Mouse (Mus musculus) hindbrain, embryonic 12.5 days (tissue): ENCODE data around the gene Dyrk1a. TPM values are rescaled to one million over a fixed set of nuclear protein-coding genes. Genes with fewer than 3 reads are reported as not detected.

Source experiments
- ATAC-seq: fragments of 200-750 bp; cut with Nextera tagmentation; 2 replicates; pipeline ENCODE4 v1.8.0; 2017; ENCODE audit warnings: moderate TSS enrichment; ENCODE audit not compliant: low FRiP score
- H3K27ac ChIP-seq: fragments of 300-500 bp; sonication (generic); 2 replicates; pipeline ENCODE4 v1.5.1; 2016; ENCODE audit warnings: mild to moderate bottlenecking
- H3K27me3 ChIP-seq: fragments of 300-500 bp; sonication (generic); 2 replicates; pipeline ENCODE4 v1.6.1; 2016; ENCODE audit warnings: mild to moderate bottlenecking
- H3K36me3 ChIP-seq: fragments of 300-500 bp; sonication (generic); 2 replicates; pipeline ENCODE4 v1.6.1; 2016; ENCODE audit warnings: mild to moderate bottlenecking
- H3K4me1 ChIP-seq: fragments of 300-500 bp; sonication (generic); 2 replicates; pipeline ENCODE4 v1.6.1; 2016
- H3K4me2 ChIP-seq: fragments of 300-500 bp; sonication (generic); replicated peaks from 2 replicates; pipeline ENCODE4 v1.6.1; 2016; ENCODE audit warnings: mild to moderate bottlenecking
- H3K4me3 ChIP-seq: fragments of 300-500 bp; sonication (generic); 2 replicates; pipeline ENCODE4 v1.5.1; 2016; ENCODE audit warnings: mild to moderate bottlenecking
- H3K9ac ChIP-seq: fragments of 300-500 bp; sonication (generic); 2 replicates; pipeline ENCODE4 v1.6.1; 2016; ENCODE audit warnings: mild to moderate bottlenecking, moderate library complexity
- H3K9me3 ChIP-seq: fragments of 300-500 bp; sonication (generic); replicated peaks from 2 replicates; pipeline ENCODE4 v1.6.1; 2016; ENCODE audit warnings: mild to moderate bottlenecking
- WGBS: fragments of 180-500 bp; shearing (Covaris S2); methylation state at CpG from one replicate; pipeline ENCODE4 v1.1.7; 2016; 5-methylcytosine and 5-hydroxymethylcytosine counted together
- polyA plus RNA-seq: library from polyadenylated mRNA; unstranded; fragments of >200 nt; fragmentation: Nextera tagmentation; extraction: Ambion mirVana; gene quantifications from 2 replicates; pipeline ENCODE4 v1.2.1, GENCODE M21; 2016

Dyrk1a gene
- polyA plus RNA-seq, 1 experiment from 2014 or later: 9.9 TPM

DNA sequence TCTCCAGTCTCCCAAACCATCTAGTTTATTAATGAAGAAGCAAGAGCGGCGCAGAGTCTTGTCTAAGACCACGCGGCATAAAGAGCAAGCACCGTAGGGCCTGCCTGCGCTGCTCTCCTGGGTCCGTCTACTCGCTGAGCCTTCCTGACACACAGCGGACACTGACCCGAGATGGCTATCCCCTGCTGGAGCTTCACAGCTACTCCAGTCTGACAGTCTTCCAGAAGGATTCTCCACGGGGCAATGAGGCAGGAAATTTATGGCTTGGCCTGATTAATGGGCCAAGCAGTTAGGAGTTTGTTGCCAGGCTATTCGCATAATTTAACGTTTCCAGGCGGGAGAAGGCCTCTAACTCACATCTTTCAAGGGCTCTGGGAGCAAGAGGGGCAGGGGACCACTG, 144.7 kb downstream of the Dyrk1a start:
- Histone ChIP-seq H3K4me3 (no peak overlapping the region), H3K9me3 (0 out of 2 replicates have a peak, but pooled peaks cover 9% of the 10 kb centered on the region), H3K4me1 (peaks cover 10% of the 10 kb centered on the region; the same call in 1 of the 2 replicates), H3K27ac (no peak overlapping the region), H3K9ac (no peak overlapping the region), H3K4me2 (no peak overlapping the region), H3K27me3 (no peaks in the 10 kb centered on the region), H3K36me3 (no peaks in the 10 kb centered on the region)
- peak; percentile 38; the same call in 1 of the 2 replicates for ATAC-seq
- WGBS: 57% methylated on average over 14 of the region's 14 CpGs

DNA sequence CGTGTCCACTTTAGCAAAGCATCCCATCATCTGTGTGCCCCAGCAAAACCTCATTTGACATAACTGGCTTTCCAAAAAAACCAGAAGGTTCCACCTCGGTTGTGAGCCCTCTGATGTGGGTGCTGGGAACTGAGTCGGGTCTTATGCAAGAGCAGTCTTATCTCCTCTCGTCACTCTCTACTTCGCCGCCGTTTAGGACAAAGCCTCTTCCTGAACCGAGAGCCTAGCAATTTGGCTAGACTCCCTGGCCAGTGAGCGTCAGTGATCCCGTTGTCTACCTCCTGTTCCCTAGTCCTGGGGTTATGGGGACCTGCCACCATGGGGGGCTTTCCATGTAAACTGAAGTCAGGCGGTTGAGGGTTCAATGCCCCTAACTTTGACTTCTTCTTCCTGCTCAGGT, 147.2 kb downstream of the Dyrk1a start:
- ATAC-seq: no peak
- Histone ChIP-seq H3K4me1 (peaks cover 10% of the 10 kb centered on the region; the same call in 1 of the 2 replicates), H3K36me3 (no peaks in the 10 kb centered on the region), H3K9ac (no peak overlapping the region), H3K9me3 (0 out of 2 replicates have a peak, but pooled peaks cover 9% of the 10 kb centered on the region), H3K27me3 (no peaks in the 10 kb centered on the region; the same call in 1 of the 2 replicates), H3K4me3 (no peak overlapping the region), H3K4me2 (no peak overlapping the region), H3K27ac (no peak overlapping the region)
- 94% methylated on average over 11 of the region's 11 CpGs for WGBS

DNA sequence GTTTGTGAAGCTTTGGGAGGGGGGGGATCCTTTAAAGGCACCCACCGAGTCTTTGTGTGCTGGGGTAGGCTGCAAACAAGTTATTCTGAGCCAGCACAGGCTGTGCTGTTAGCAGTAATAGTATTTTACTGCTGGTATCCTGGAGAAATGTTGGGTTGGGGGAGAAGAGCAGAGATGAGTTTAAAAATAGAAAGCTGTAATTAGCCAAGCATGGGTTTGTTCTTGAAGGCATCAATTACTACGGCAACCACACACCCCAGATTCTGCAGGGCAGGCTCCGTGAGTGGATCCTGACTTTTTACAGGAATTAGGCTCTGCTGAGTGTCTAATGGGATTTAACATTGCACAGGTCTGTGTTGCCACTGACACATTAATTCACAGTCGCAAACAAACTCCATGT, 149.1 kb downstream of the Dyrk1a start:
- Histone ChIP-seq H3K36me3 (no peaks in the 10 kb centered on the region), H3K27me3 (no peaks in the 10 kb centered on the region; the same call in 1 of the 2 replicates), H3K27ac (no peak overlapping the region), H3K4me1 (peaks cover 8% of the 10 kb centered on the region), H3K9me3 (0 out of 2 replicates have a peak, but pooled peaks cover 9% of the 10 kb centered on the region), H3K4me3 (no peak overlapping the region), H3K9ac (no peak overlapping the region), H3K4me2 (no peak overlapping the region)
- 82% methylated on average over 4 of the region's 4 CpGs for WGBS
- no peak for ATAC-seq

DNA sequence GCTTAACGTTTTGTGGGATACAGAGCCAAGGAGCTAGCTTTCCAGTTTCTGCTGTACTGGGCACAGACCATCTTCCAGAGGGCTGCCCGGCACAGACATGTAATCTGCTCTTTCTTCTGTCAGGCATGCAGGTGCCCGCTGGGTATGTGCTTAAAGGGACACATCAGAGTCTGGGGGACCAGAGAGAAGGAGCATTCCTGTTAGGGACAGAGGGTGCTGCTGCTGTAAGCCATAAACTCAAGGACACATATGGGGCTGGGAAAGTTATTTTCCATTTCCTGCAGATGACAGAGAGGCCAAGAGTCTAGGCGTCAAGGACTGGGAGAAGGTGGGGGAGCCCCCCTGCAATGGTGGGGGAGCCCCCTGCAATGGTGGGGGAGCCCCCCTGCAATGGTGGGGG, 149.7 kb downstream of the Dyrk1a start:
- Histone ChIP-seq H3K4me1 (peaks cover 8% of the 10 kb centered on the region), H3K9ac (no peak overlapping the region), H3K27ac (no peak overlapping the region), H3K36me3 (no peaks in the 10 kb centered on the region), H3K9me3 (0 out of 2 replicates have a peak, but pooled peaks cover 9% of the 10 kb centered on the region), H3K4me2 (no peak overlapping the region), H3K4me3 (no peak overlapping the region), H3K27me3 (no peaks in the 10 kb centered on the region; the same call in 1 of the 2 replicates)
- WGBS: 70% methylated on average over 4 of the region's 4 CpGs
- no peak for ATAC-seq

- Histone ChIP-seq H3K27me3 (no peaks in the 10 kb centered on the region; the same call in 1 of the 2 replicates), H3K9me3 (0 out of 2 replicates have a peak, but pooled peaks cover 9% of the 10 kb centered on the region), H3K9ac (no peak overlapping the region), H3K27ac (no peak overlapping the region), H3K4me2 (no peak overlapping the region), H3K36me3 (no peaks in the 10 kb centered on the region), H3K4me1 (peaks cover 11% of the 10 kb centered on the region), H3K4me3 (no peak overlapping the region)
- WGBS: 56% methylated on average over 7 of the region's 7 CpGs
- no peak for ATAC-seq
Observed at GRCm38 (mm10) chr16:94720476-94721153, 150.8 kb downstream of the Dyrk1a start.

- Histone ChIP-seq H3K4me3 (no peak overlapping the region), H3K4me1 (peaks cover 11% of the 10 kb centered on the region), H3K4me2 (no peak overlapping the region), H3K9ac (no peak overlapping the region), H3K36me3 (no peaks in the 10 kb centered on the region), H3K27ac (no peak overlapping the region), H3K9me3 (0 out of 2 replicates have a peak, but pooled peaks cover 5% of the 10 kb centered on the region), H3K27me3 (no peaks in the 10 kb centered on the region; the same call in 1 of the 2 replicates)
- WGBS: 80% methylated on average over 10 of the region's 10 CpGs
- ATAC-seq: no peak
Observed at GRCm38 (mm10) chr16:94721549-94722006, 151.8 kb downstream of the Dyrk1a start.

DNA sequence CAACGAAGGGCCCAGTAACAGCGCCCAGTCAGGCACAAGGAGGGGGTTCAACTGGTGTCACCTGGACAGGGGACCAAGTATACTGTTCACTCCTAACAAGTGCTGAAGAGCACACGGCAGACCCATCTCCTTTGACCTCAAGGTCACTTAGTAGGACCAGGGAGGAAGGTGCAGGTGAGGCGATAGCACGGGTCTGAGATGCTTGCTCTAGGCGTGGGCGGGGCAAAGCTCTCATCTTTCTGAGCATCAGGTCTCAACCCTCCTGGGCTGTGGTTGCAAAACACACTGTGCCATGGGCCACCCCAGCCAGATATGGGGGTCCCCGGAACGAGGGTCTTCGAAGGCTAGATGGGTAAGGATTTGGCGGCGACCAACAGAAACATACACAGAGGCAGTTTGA, 153.1 kb downstream of the Dyrk1a start:
- 82% methylated on average over 12 of the region's 12 CpGs for WGBS

DNA sequence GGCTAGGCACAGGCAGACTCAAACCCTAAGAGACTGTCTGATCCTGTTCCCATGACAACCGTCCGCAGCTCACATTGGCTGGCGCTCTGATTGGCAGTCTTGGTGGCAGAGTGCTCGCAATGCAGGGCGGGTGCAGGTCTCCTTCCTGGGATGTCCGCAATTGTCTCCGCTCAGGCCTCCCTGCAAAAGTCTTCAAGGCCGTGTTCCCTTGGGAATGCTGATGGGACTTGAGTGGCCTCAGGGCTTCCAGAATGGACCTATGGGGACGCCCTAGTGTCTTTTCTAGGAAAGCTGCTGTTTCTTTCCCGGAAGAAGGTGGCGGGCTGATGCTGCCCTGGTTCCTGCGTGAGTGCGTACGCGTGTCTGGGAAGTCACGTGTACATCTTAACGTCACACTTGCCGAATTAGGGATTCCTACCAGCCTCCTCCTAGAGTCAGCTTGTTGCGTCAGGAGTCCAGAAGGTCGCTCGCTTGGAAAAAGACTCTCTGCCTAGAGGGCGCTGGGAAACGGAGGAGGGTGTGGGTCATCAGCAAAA, 154.3 kb downstream of the Dyrk1a start:
- under 1% methylated on average over 23 of the region's 23 CpGs for WGBS

More for the DNA sequence above, 153.1 kb downstream of the Dyrk1a start:
- H3K4me2 ChIP-seq: no peak overlapping the region
- no peak overlapping the region for H3K27ac ChIP-seq
- no peaks in the 10 kb centered on the region for H3K36me3 ChIP-seq
- no peak overlapping the region for H3K4me3 ChIP-seq
- H3K27me3 ChIP-seq: no peaks in the 10 kb centered on the region; the same call in 1 of the 2 replicates
- H3K9ac ChIP-seq: no peak overlapping the region
- no peak for ATAC-seq
- H3K4me1 ChIP-seq: peaks cover 11% of the 10 kb centered on the region
- H3K9me3 ChIP-seq: no peaks in the 10 kb centered on the region

GRCm38 (mm10) chr16:94724747-94725211, 155.0 kb downstream of the Dyrk1a start:
- peak overlapping the region; percentile 46 for H3K4me3 ChIP-seq
- ATAC-seq: peak; percentile 33
- H3K27me3 ChIP-seq: no peaks in the 10 kb centered on the region; the same call in 1 of the 2 replicates
- H3K9ac ChIP-seq: peak overlapping the region; percentile 60
- H3K9me3 ChIP-seq: 0 out of 2 replicates have a peak, but pooled peaks cover 5% of the 10 kb centered on the region
- H3K27ac ChIP-seq: peak overlapping the region; percentile 79
- H3K4me2 ChIP-seq: peak overlapping the region; percentile 88
- WGBS: 1% methylated on average over 18 of the region's 18 CpGs
- H3K36me3 ChIP-seq: no peaks in the 10 kb centered on the region
- peaks cover 11% of the 10 kb centered on the region for H3K4me1 ChIP-seq

More for the DNA sequence above, 154.3 kb downstream of the Dyrk1a start:
- ATAC-seq: peak; percentile 98
- Histone ChIP-seq H3K4me2 (peak overlapping the region; percentile 88), H3K4me1 (peaks cover 11% of the 10 kb centered on the region), H3K27ac (peak overlapping the region; percentile 79), H3K36me3 (no peaks in the 10 kb centered on the region), H3K4me3 (peak overlapping the region; percentile 46), H3K9me3 (0 out of 2 replicates have a peak, but pooled peaks cover 3% of the 10 kb centered on the region), H3K9ac (peak overlapping the region; percentile 60), H3K27me3 (no peaks in the 10 kb centered on the region; the same call in 1 of the 2 replicates)

GRCm38 (mm10) chr16:94729236-94729635, 159.4 kb downstream of the Dyrk1a start:
- WGBS: 84% methylated on average over 6 of the region's 6 CpGs
- Histone ChIP-seq H3K27me3 (no peaks in the 10 kb centered on the region), H3K27ac (no peak overlapping the region), H3K9me3 (0 out of 2 replicates have a peak, but pooled peaks cover 8% of the 10 kb centered on the region), H3K9ac (no peak overlapping the region), H3K4me3 (no peak overlapping the region), H3K4me2 (no peak overlapping the region), H3K36me3 (no peaks in the 10 kb centered on the region), H3K4me1 (peaks cover 13% of the 10 kb centered on the region)
- ATAC-seq: no peak

DNA sequence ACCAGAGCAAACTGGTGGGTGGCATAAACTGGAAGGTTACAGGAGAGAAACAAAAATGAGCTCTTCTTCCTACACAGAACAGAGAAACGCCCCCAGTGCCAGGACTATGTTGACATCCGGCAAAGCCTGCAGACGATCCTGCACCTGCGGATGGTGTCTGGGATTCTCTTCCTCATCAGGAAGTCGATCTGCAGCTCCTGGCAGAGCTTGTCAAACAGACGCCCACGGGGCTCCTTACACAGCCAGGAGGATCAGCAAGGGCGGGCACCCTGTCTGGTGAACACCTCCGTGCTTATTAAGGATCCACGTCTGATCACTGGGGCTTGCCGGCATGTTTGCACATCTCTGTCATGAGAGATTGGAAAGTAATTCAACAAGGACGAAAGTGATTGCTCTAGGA, 161.2 kb downstream of the Dyrk1a start:
- ATAC-seq: no peak
- Histone ChIP-seq H3K27me3 (no peaks in the 10 kb centered on the region), H3K9ac (no peak overlapping the region), H3K27ac (no peak overlapping the region), H3K4me1 (peaks cover 9% of the 10 kb centered on the region), H3K36me3 (no peaks in the 10 kb centered on the region), H3K9me3 (0 out of 2 replicates have a peak, but pooled peaks cover 8% of the 10 kb centered on the region), H3K4me3 (no peak overlapping the region), H3K4me2 (no peak overlapping the region)
- 77% methylated on average over 12 of the region's 12 CpGs for WGBS

- WGBS: 66% methylated on average over 3 of the region's 3 CpGs
- no peak for ATAC-seq
Observed at GRCm38 (mm10) chr16:94735472-94735871, 165.7 kb downstream of the Dyrk1a start.

More at GRCm38 (mm10) chr16:94735472-94735871, 165.7 kb downstream of the Dyrk1a start:
- Histone ChIP-seq H3K27ac (no peak overlapping the region), H3K4me3 (no peak overlapping the region), H3K27me3 (no peaks in the 10 kb centered on the region), H3K36me3 (no peaks in the 10 kb centered on the region), H3K9me3 (0 out of 2 replicates have a peak, but pooled peaks cover 3% of the 10 kb centered on the region), H3K4me2 (no peak overlapping the region), H3K4me1 (peaks cover 9% of the 10 kb centered on the region), H3K9ac (no peak overlapping the region)
